Mouse (Mus musculus) kidney, adult 2 months (tissue): ENCODE measurements at regions not wholly inside any gene's neighbourhood (a gene's known extent, or its start where the extent isn't known, plus 50 kb on each side); places are given as distances from the start of the nearest gene placed in this dataset.

Source experiments
- DNase-seq: peaks from one replicate; pipeline ENCODE4 v3.0.0; 2021
- H3K27ac ChIP-seq: fragments of 200-500 bp; 2 replicates; pipeline ENCODE4 v1.5.1; 2012; ENCODE audit warnings: low read depth, low read length, control low read depth, inconsistent platforms; ENCODE audit not compliant: insufficient read depth
- H3K27me3 ChIP-seq: fragments of 200-500 bp; replicated peaks from 2 replicates; pipeline ENCODE4 v1.6.1; 2012; ENCODE audit warnings: mild to moderate bottlenecking, moderate library complexity, low read length, inconsistent platforms; ENCODE audit not compliant: control insufficient read depth, insufficient read depth
- H3K36me3 ChIP-seq: fragments of 200-500 bp; 2 replicates; pipeline ENCODE4 v1.6.1; 2012; ENCODE audit warnings: mild to moderate bottlenecking, moderate library complexity, low read length, inconsistent platforms; ENCODE audit not compliant: control insufficient read depth, insufficient read depth
- H3K4me1 ChIP-seq: fragments of 200-500 bp; 2 replicates; pipeline ENCODE4 v1.6.1; 2011; ENCODE audit warnings: low read length; ENCODE audit not compliant: control insufficient read depth, insufficient read depth
- H3K4me3 ChIP-seq: fragments of 200-500 bp; 2 replicates; pipeline ENCODE4 v1.5.1; 2011; ENCODE audit warnings: mild to moderate bottlenecking, low read depth, low read length, control low read depth; ENCODE audit not compliant: insufficient read depth
- CTCF ChIP-seq: fragments of 200-500 bp; conservative IDR thresholded peaks from 2 replicates; pipeline ENCODE4 v1.5.1; 2011; ENCODE audit warnings: low read depth, mild to moderate bottlenecking, control low read depth, low read length, moderate library complexity, mixed read lengths; ENCODE audit not compliant: insufficient read depth, insufficient read length
- POLR2A ChIP-seq: fragments of 200-500 bp; IDR thresholded peaks from one replicate; pipeline ENCODE4 v1.6.1; 2011; ENCODE audit warnings: low read depth, low read length, control low read depth
- WGBS: fragments of 180-500 bp; shearing (Covaris S2); methylation state at CpG from one replicate; pipeline ENCODE4 v1.1.7; 2018; 5-methylcytosine and 5-hydroxymethylcytosine counted together

DNA sequence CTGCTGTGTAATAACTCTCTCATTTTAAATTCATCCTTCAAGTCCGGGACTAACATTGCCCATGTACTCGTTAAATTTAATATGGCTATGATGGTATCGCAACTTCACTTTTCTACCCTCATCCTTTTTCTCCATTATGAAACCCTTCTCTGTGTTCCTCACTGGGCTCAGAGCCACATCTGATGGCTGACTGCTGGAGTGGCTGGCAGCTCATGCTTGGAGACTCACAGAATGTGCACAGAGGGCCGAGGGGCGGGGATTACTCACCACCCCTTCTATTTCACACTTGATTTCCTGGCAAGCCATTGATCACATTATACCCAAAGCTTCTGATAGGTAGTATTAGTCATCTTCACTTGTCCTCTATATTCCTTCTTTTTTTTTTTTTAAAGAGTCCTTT is 81.1 kb upstream of the Vwde start:
- 83% methylated on average over 5 of the region's 5 CpGs for WGBS
- Histone ChIP-seq H3K36me3 (no peaks in the 10 kb centered on the region), H3K4me1 (no peaks in the 10 kb centered on the region), H3K27ac (no peak overlapping the region), H3K4me3 (no peak overlapping the region), H3K27me3 (no peaks in the 10 kb centered on the region)
- DNase-seq, result no peak
- TF ChIP-seq CTCF (no peak), POLR2A (no peak)

DNA sequence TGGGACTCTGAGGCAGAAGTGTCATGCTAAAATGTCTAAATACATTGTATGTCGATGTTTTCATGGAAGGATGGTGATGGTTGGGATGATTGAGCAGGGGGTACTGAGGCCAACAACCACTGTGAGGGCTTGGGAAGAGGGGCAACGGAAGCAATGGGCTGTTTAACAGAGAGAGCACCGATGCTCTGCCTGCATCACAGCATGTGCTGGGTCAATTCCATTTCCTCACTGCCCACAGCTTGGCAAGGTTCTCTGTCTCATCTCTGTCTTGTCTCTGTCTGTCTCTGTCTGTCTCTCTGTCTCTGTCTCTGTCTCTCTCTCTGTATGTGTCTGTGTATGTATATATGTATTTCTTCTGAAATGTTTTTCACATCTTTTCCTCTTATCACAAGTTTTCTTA is 73.4 kb upstream of the Vwde start:
- Histone ChIP-seq H3K36me3 (no peaks in the 10 kb centered on the region), H3K4me1 (no peaks in the 10 kb centered on the region), H3K27me3 (no peaks in the 10 kb centered on the region), H3K4me3 (no peak overlapping the region), H3K27ac (no peak overlapping the region)
- 87% methylated on average over 3 of the region's 3 CpGs for WGBS
- TF ChIP-seq POLR2A, result no peak
- no peak for TF ChIP-seq CTCF
- no peak for DNase-seq

DNA sequence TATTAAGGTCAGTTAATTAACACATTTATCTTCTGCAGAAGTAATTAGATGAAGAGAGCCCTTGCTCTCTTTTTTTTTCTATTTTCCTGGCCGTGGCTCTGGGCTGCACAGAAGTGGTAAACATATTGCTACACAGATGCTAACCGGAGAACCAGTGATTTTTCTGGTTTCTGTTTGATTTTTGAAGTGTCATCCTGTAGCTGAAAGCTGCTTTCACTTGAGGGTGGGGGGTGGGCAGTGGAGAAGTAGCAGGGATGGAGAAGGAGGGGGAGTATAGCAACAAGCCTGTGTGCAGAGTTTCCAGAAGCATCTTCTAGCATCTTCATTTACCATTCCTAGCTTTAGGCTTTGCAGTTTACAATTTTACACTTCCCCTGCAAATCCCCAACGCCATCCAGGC is 72.3 kb upstream of the Vwde start:
- H3K36me3 ChIP-seq, result no peaks in the 10 kb centered on the region
- no peaks in the 10 kb centered on the region for H3K4me1 ChIP-seq
- no peaks in the 10 kb centered on the region for H3K27me3 ChIP-seq
- WGBS, result 61% methylated on average over 3 of the region's 3 CpGs
- no peak for TF ChIP-seq CTCF
- no peak for TF ChIP-seq POLR2A
- DNase-seq, result no peak
- H3K27ac ChIP-seq, result no peak overlapping the region
- no peak overlapping the region for H3K4me3 ChIP-seq

DNA sequence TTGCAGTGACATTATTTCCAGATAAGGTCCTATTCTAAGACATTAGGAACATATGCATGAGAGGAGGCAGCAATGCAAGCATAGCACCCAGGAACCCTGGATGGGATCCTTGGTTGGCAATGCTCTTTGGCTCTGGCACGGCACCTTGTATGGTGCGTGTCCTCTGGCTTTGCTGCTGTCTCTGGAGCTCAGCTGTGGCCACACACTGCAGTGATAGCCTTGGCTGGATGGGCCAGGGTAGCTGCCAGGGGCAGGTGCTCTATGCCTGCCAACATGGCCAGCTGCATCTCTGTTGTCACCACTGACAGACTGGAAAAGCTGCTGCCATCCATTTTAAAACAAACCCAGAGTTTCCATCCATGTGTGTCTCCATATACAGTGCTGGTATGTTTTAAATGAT is 71.3 kb upstream of the Vwde start:
- no peak for DNase-seq
- Histone ChIP-seq H3K4me3 (no peak overlapping the region), H3K27me3 (no peaks in the 10 kb centered on the region), H3K27ac (no peak overlapping the region), H3K36me3 (no peaks in the 10 kb centered on the region), H3K4me1 (no peaks in the 10 kb centered on the region)
- TF ChIP-seq POLR2A (no peak), CTCF (no peak)
- WGBS, result 92% methylated on average over 2 of the region's 2 CpGs

DNA sequence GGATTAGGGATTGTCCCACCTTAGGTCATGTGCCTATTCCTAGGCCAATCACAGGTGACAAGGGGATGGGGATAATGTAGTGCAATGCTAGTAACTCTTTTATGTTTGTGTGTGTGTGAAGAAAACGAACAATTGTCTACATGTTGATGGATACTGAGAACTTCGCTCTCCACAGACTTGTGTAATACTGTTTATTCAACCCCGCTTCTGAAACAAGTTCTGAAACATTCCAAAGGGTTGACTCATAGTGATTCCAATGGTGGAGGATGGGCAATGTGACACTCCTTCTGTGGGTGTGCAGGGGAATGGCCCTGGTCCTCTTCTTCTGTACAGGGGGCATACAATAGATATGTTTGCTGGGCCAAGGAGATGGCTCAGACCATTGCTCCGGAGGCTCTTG is 69.6 kb upstream of the Vwde start:
- Histone ChIP-seq H3K27me3 (no peaks in the 10 kb centered on the region), H3K4me3 (no peak overlapping the region), H3K36me3 (no peaks in the 10 kb centered on the region), H3K4me1 (no peaks in the 10 kb centered on the region), H3K27ac (no peak overlapping the region)
- 68% methylated on average over 4 of the region's 4 CpGs for WGBS
- no peak for DNase-seq
- no peak for TF ChIP-seq POLR2A
- no peak for TF ChIP-seq CTCF

DNA sequence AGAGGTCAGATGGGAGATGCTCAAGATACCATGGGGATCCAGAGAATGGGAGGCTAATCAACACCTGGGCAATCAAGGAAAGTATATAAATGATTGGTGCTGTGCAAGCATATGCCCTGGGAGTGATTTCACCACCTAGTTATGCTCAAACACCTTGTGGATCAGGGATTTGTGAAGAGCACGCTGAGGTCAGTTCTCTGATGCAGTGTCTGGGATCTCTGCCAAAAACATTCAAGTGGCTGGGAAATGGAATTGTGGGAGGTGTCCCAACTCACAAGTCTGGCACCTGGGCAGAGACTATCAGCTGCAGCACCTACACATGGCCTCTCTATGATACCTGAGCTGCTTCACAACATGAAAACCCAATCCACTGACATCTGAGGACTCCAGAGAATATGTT is 63.7 kb upstream of the Vwde start:
- DNase-seq, result peak; percentile 42
- Histone ChIP-seq H3K4me3 (no peak overlapping the region), H3K36me3 (no peaks in the 10 kb centered on the region), H3K4me1 (no peaks in the 10 kb centered on the region), H3K27ac (no peak overlapping the region), H3K27me3 (no peaks in the 10 kb centered on the region; the same call in 1 of the 2 replicates)
- WGBS, result 17% methylated on average over 1 of the region's 1 CpGs
- no peak for TF ChIP-seq CTCF
- TF ChIP-seq POLR2A, result no peak

DNA sequence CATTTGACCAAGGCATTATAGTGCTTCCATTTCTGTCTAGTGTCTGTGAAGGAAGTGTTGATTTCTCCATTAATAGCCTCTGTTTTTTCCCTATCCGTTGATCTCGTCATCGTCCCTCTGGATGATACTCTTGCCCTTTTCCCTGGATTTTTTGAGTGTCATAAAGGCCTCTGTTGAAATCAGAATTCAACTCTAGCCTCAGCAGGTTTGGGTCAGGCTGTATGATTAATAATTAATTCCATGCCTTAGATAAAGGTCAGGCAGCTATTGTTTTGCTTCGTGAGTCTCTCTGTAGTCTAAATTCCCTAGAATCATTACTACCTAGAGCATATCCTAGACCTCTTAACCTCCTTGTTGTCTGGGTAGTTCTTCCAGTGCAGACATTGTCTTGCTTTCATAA is 63.0 kb upstream of the Vwde start:
- no peak for TF ChIP-seq CTCF
- TF ChIP-seq POLR2A, result no peak
- no peak for DNase-seq

DNA sequence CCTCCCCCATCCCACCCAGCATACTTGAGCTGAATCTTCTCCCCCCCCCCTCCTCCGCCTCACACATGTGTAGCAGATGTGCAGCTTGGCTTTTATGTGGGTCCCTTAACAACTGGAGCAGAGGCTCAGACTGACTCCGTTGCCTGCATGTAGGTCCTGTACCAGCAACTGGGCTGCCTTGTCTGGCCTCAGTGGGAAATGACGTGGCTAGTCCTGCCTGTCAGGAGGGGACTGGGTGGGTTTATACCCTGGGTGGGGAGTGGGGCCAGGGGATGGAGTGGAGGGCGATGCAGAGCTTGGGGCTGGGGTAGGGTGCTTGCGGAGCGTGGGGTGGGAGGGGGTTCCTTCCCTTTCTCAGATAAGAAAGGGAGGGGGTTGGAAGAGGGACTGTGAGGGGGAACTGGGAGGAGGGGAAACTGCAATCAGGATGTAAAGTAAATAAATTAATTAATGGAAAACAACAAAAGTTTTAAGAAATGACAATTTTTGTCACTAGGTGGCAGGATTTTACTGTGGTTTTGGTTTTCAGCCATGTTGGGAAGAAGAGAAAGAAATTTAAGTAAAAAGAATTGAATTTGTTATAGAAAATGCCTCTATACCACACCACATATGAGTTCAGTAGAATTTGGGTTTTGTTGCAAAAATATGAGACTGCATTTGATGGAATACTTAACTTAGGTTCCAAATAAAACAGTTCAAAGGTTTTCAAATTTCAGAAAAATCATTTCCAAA is 61.9 kb upstream of the Vwde start:
- Histone ChIP-seq H3K27ac (no peak overlapping the region), H3K27me3 (no peaks in the 10 kb centered on the region; the same call in 1 of the 2 replicates), H3K4me1 (no peaks in the 10 kb centered on the region), H3K36me3 (no peaks in the 10 kb centered on the region), H3K4me3 (no peak overlapping the region)
- no peak for TF ChIP-seq POLR2A
- TF ChIP-seq CTCF, result no peak
- DNase-seq, result no peak
- 61% methylated on average over 6 of the region's 6 CpGs for WGBS

More for the DNA sequence above, 63.0 kb upstream of the Vwde start:
- Histone ChIP-seq H3K27me3 (no peaks in the 10 kb centered on the region; the same call in 1 of the 2 replicates), H3K27ac (no peak overlapping the region), H3K36me3 (no peaks in the 10 kb centered on the region), H3K4me3 (no peak overlapping the region), H3K4me1 (no peaks in the 10 kb centered on the region)
- 44% methylated on average over 4 of the region's 4 CpGs for WGBS
